Mouse (Mus musculus) hindbrain, embryonic 14.5 days (tissue): ENCODE measurements around the gene Aars. TPM values are rescaled to one million over a fixed set of nuclear protein-coding genes. Genes with fewer than 3 reads are reported as not detected.
"Not testable (repeated sequence)": the region's sequence is repeated elsewhere in the genome, so short reads cannot be mapped to it uniquely, and the experiment has no call there.

Experiments
- ATAC-seq: fragments of 200-750 bp; cut with Nextera tagmentation; 2 replicates; pipeline ENCODE4 v1.8.0; 2017; ENCODE audit warnings: moderate number of reproducible peaks, mild to moderate bottlenecking, moderate TSS enrichment, moderate library complexity; ENCODE audit not compliant: low FRiP score
- DNase-seq: peaks from one replicate; pipeline ENCODE4 v3.0.0-alpha.2; 2015; ENCODE audit warnings: low spot score
- H3K27ac ChIP-seq: fragments of 300-500 bp; sonication (generic); 2 replicates; pipeline ENCODE4 v1.5.1; 2014; ENCODE audit warnings: mild to moderate bottlenecking, moderate library complexity
- H3K27me3 ChIP-seq: fragments of 300-500 bp; sonication (generic); 2 replicates; pipeline ENCODE4 v1.6.1; 2014; ENCODE audit warnings: mild to moderate bottlenecking, low read length, mixed read lengths; ENCODE audit not compliant: control insufficient read depth, insufficient read depth
- H3K36me3 ChIP-seq: fragments of 300-500 bp; sonication (generic); replicated peaks from 2 replicates; pipeline ENCODE4 v1.6.1; 2014; ENCODE audit not compliant: control insufficient read depth, insufficient read depth
- H3K4me1 ChIP-seq: fragments of 300-500 bp; sonication (generic); replicated peaks from 2 replicates; pipeline ENCODE4 v1.6.1; 2014; ENCODE audit warnings: antibody characterized with exemption, low read length, mixed read lengths; ENCODE audit not compliant: control insufficient read depth, insufficient read depth
- H3K4me2 ChIP-seq: fragments of 300-500 bp; sonication (generic); replicated peaks from 2 replicates; pipeline ENCODE4 v1.6.1; 2014; ENCODE audit warnings: mild to moderate bottlenecking, moderate library complexity
- H3K4me3 ChIP-seq: fragments of 300-500 bp; sonication (generic); replicated peaks from 2 replicates; pipeline ENCODE4 v1.5.1; 2014; ENCODE audit warnings: mild to moderate bottlenecking, low read length
- H3K9ac ChIP-seq: fragments of 300-500 bp; sonication (generic); 2 replicates; pipeline ENCODE4 v1.6.1; 2014
- H3K9me3 ChIP-seq: fragments of 300-500 bp; sonication (generic); 2 replicates; pipeline ENCODE4 v1.6.1; 2016; ENCODE audit warnings: low read length; ENCODE audit not compliant: control insufficient read depth
- WGBS: fragments of 180-500 bp; shearing (Covaris S2); extraction: QIAGEN DNeasy Blood & Tissue Kit; methylation state at CpG from one replicate; pipeline ENCODE4 v1.1.7; 2014; 5-methylcytosine and 5-hydroxymethylcytosine counted together
- polyA plus RNA-seq: library from polyadenylated mRNA; unstranded; fragments of >200 nt; fragmentation: Nextera tagmentation; extraction: Ambion mirVana; gene quantifications from 2 replicates; pipeline ENCODE4 v1.2.1, GENCODE M21; 2014

Gene Aars
- polyA plus RNA-seq, 1 experiment from 2014 or later, result 79.2 TPM

GRCm38 (mm10) chr8:111062072-111062757, 29.3 kb downstream of the Aars start:
- DNase-seq (peak; percentile 100), ATAC-seq (peak; percentile 92)
- Histone ChIP-seq H3K27me3 (no peaks in the 10 kb centered on the region), H3K27ac (peak overlapping the region; percentile 81), H3K9ac (peak overlapping the region; percentile 62), H3K36me3 (peaks cover 11% of the 10 kb centered on the region; the same call in 1 of the 2 replicates), H3K4me2 (peak overlapping the region; percentile 56), H3K4me1 (peaks cover 22% of the 10 kb centered on the region), H3K4me3 (peak overlapping the region; percentile 52), H3K9me3 (no peaks in the 10 kb centered on the region)
- WGBS, result under 1% methylated on average over 27 of the region's 27 CpGs

- Histone ChIP-seq H3K9me3 (no peaks in the 10 kb centered on the region), H3K27me3 (no peaks in the 10 kb centered on the region), H3K4me2 (peak overlapping the region; percentile 56), H3K4me3 (0 out of 2 replicates have a peak overlapping the region, but pooled peaks have one; percentile 52), H3K27ac (no peak overlapping the region), H3K36me3 (0 out of 2 replicates have a peak, but pooled peaks cover 7% of the 10 kb centered on the region), H3K9ac (no peak overlapping the region), H3K4me1 (peaks cover 16% of the 10 kb centered on the region)
- ATAC-seq, result no peak
- no peak for DNase-seq
- WGBS, result 54% methylated on average over 2 of the region's 2 CpGs
Measured at GRCm38 (mm10) chr8:111062893-111063292, 29.9 kb downstream of the Aars start.

GRCm38 (mm10) chr8:111066308-111066707, 33.4 kb downstream of the Aars start:
- Histone ChIP-seq H3K9me3 (no peaks in the 10 kb centered on the region), H3K27ac (no peak overlapping the region), H3K9ac (no peak overlapping the region), H3K27me3 (no peaks in the 10 kb centered on the region), H3K36me3 (no peaks in the 10 kb centered on the region), H3K4me3 (no peak overlapping the region), H3K4me2 (no peak overlapping the region), H3K4me1 (peaks cover 6% of the 10 kb centered on the region)
- no peak for ATAC-seq
- 77% methylated on average over 4 of the region's 4 CpGs for WGBS
- DNase-seq, result no peak

GRCm38 (mm10) chr8:111067439-111067838, 34.5 kb downstream of the Aars start:
- Histone ChIP-seq H3K9ac (no peak overlapping the region), H3K4me1 (peaks cover 5% of the 10 kb centered on the region; the same call in 1 of the 2 replicates), H3K4me3 (no peak overlapping the region), H3K4me2 (no peak overlapping the region), H3K27ac (no peak overlapping the region), H3K36me3 (no peaks in the 10 kb centered on the region), H3K9me3 (no peaks in the 10 kb centered on the region), H3K27me3 (no peaks in the 10 kb centered on the region)
- 35% methylated on average over 10 of the region's 10 CpGs for WGBS
- ATAC-seq (no peak), DNase-seq (no peak)

- not testable (repeated sequence) for ATAC-seq, H3K36me3 ChIP-seq, H3K27me3 ChIP-seq, H3K9me3 ChIP-seq, DNase-seq, H3K4me2 ChIP-seq, H3K9ac ChIP-seq, H3K27ac ChIP-seq, H3K4me3 ChIP-seq, H3K4me1 ChIP-seq
- WGBS, result 92% methylated on average over 9 of the region's 9 CpGs
Measured at GRCm38 (mm10) chr8:111068660-111069059, 35.7 kb downstream of the Aars start.

GRCm38 (mm10) chr8:111075926-111076325, 43.0 kb downstream of the Aars start:
- 72% methylated on average over 3 of the region's 3 CpGs for WGBS
- no peaks in the 10 kb centered on the region for H3K4me1 ChIP-seq
- ATAC-seq (no peak), DNase-seq (no peak)
- no peak overlapping the region for H3K4me3 ChIP-seq
- H3K27me3 ChIP-seq, result no peaks in the 10 kb centered on the region
- no peak overlapping the region for H3K4me2 ChIP-seq
- no peak overlapping the region for H3K9ac ChIP-seq
- H3K36me3 ChIP-seq, result no peaks in the 10 kb centered on the region
- H3K9me3 ChIP-seq, result no peaks in the 10 kb centered on the region
- no peak overlapping the region for H3K27ac ChIP-seq

GRCm38 (mm10) chr8:111079461-111079860, 46.5 kb downstream of the Aars start:
- WGBS, result 61% methylated on average over 5 of the region's 5 CpGs
- no peaks in the 10 kb centered on the region; the same call in 1 of the 2 replicates for H3K4me1 ChIP-seq

GRCm38 (mm10) chr8:111079861-111080271, 46.9 kb downstream of the Aars start:
- H3K27me3 ChIP-seq, result no peaks in the 10 kb centered on the region
- no peaks in the 10 kb centered on the region for H3K36me3 ChIP-seq
- no peak overlapping the region for H3K27ac ChIP-seq
- H3K4me3 ChIP-seq, result no peak overlapping the region
- no peaks in the 10 kb centered on the region; the same call in 1 of the 2 replicates for H3K4me1 ChIP-seq
- no peak overlapping the region for H3K4me2 ChIP-seq
- H3K9ac ChIP-seq, result no peak overlapping the region
- H3K9me3 ChIP-seq, result no peaks in the 10 kb centered on the region
- ATAC-seq (no peak), DNase-seq (no peak)
- 38% methylated on average over 6 of the region's 6 CpGs for WGBS

More at GRCm38 (mm10) chr8:111079461-111079860, 46.5 kb downstream of the Aars start:
- Histone ChIP-seq H3K36me3 (no peaks in the 10 kb centered on the region), H3K4me3 (no peak overlapping the region), H3K9me3 (no peaks in the 10 kb centered on the region), H3K9ac (no peak overlapping the region), H3K4me2 (no peak overlapping the region), H3K27me3 (no peaks in the 10 kb centered on the region), H3K27ac (no peak overlapping the region)
- DNase-seq (no peak), ATAC-seq (no peak)

- Histone ChIP-seq H3K4me1 (no peaks in the 10 kb centered on the region; the same call in 1 of the 2 replicates), H3K9me3 (no peaks in the 10 kb centered on the region), H3K27ac (no peak overlapping the region), H3K36me3 (no peaks in the 10 kb centered on the region), H3K27me3 (no peaks in the 10 kb centered on the region), H3K4me3 (no peak overlapping the region), H3K4me2 (no peak overlapping the region), H3K9ac (no peak overlapping the region)
- ATAC-seq (no peak), DNase-seq (no peak)
- WGBS, result 47% methylated on average over 12 of the region's 12 CpGs
Measured at GRCm38 (mm10) chr8:111081580-111082258, 48.8 kb downstream of the Aars start.
